Mouse (Mus musculus): ENCODE measurements around the gene Fam104a. TPM values are rescaled to one million over a fixed set of nuclear protein-coding genes. Genes with fewer than 3 reads are reported as not detected.

Fam104a gene
- polyA plus RNA-seq, 1 experiment from 2014 or later = 40.1 TPM

- no peak overlapping the region for H3K4me2 ChIP-seq
- WGBS = 87% methylated on average over 4 of the region's 4 CpGs
These were observed 61.9 kb downstream of the Fam104a start for GRCm38 (mm10) chr11:113622028-113622427.

GRCm38 (mm10) chr11:113621001-113621400 is 63.0 kb downstream of the Fam104a start:
- Histone ChIP-seq H3K9me3 (replicated peaks) (no peaks in the 10 kb centered on the region), H3K4me3 (replicated peaks) (no peak overlapping the region; the same call in 1 of the 2 replicates), H3K27ac (replicated peaks) (no peak overlapping the region), H3K27me3 (replicated peaks) (0 out of 2 replicates have a peak, but pooled peaks cover 18% of the 10 kb centered on the region), H3K4me2 (peak overlapping the region; percentile 99), H3K4me1 (peaks cover 39% of the 10 kb centered on the region), H3K9ac (replicated peaks) (no peak overlapping the region), H3K36me3 (peaks cover 10% of the 10 kb centered on the region; the same call in 1 of the 2 replicates)
- WGBS = 51% methylated on average over 2 of the region's 2 CpGs
- ATAC-seq (ENCODE audit: low FRiP score) = no peak

More at GRCm38 (mm10) chr11:113622028-113622427, 61.9 kb downstream of the Fam104a start:
- peaks cover 38% of the 10 kb centered on the region for H3K4me1 ChIP-seq
- H3K4me3 ChIP-seq (replicated peaks) = no peak overlapping the region
- H3K27ac ChIP-seq (replicated peaks) = no peak overlapping the region
- peaks cover 10% of the 10 kb centered on the region; the same call in 1 of the 2 replicates for H3K36me3 ChIP-seq
- H3K27me3 ChIP-seq (replicated peaks) = 0 out of 2 replicates have a peak, but pooled peaks cover 18% of the 10 kb centered on the region
- no peak for ATAC-seq (ENCODE audit: low FRiP score)
- H3K9me3 ChIP-seq (replicated peaks) = no peaks in the 10 kb centered on the region
- H3K9ac ChIP-seq (replicated peaks) = no peak overlapping the region

GRCm38 (mm10) chr11:113619420-113620080 is 64.4 kb downstream of the Fam104a start:
- peak; percentile 29; the same call in 1 of the 2 replicates for ATAC-seq (ENCODE audit: low FRiP score)
- 1% methylated on average over 31 of the region's 31 CpGs for WGBS

GRCm38 (mm10) chr11:113618672-113619419 is 65.1 kb downstream of the Fam104a start, which contains the start of gene Sstr2:
Sstr2 (plus strand) TSS chr11:113619342.
- no peaks in the 10 kb centered on the region for H3K9me3 ChIP-seq (replicated peaks)
- WGBS = under 1% methylated on average over 54 of the region's 54 CpGs
- H3K4me2 ChIP-seq = peak within 1 kb of the TSS; percentile 99
- H3K4me1 ChIP-seq = peaks cover 39% of the 10 kb centered on the region
- peak; percentile 86 for ATAC-seq (ENCODE audit: low FRiP score)
- H3K27ac ChIP-seq (replicated peaks) = peak within 1 kb of the TSS; percentile 46
- no peaks in the 10 kb centered on the region for H3K36me3 ChIP-seq
- H3K27me3 ChIP-seq (replicated peaks) = 0 out of 2 replicates have a peak, but pooled peaks cover 18% of the 10 kb centered on the region
- peak within 1 kb of the TSS; percentile 64 for H3K9ac ChIP-seq (replicated peaks)
- peak within 1 kb of the TSS; percentile 53 for H3K4me3 ChIP-seq (replicated peaks)

More at GRCm38 (mm10) chr11:113619420-113620080, 64.4 kb downstream of the Fam104a start:
- H3K4me3 ChIP-seq (replicated peaks) = peak overlapping the region; percentile 53
- no peaks in the 10 kb centered on the region for H3K9me3 ChIP-seq (replicated peaks)
- H3K4me2 ChIP-seq = peak overlapping the region; percentile 99
- peak overlapping the region; percentile 46 for H3K27ac ChIP-seq (replicated peaks)
- H3K4me1 ChIP-seq = peaks cover 39% of the 10 kb centered on the region
- peak overlapping the region; percentile 64 for H3K9ac ChIP-seq (replicated peaks)
- H3K27me3 ChIP-seq (replicated peaks) = 0 out of 2 replicates have a peak, but pooled peaks cover 18% of the 10 kb centered on the region
- peaks cover under 1% of the 10 kb centered on the region; the same call in 1 of the 2 replicates for H3K36me3 ChIP-seq

GRCm38 (mm10) chr11:113618303-113618671 is 65.7 kb downstream of the Fam104a start:
- H3K4me1 ChIP-seq = peaks cover 39% of the 10 kb centered on the region
- H3K27ac ChIP-seq (replicated peaks) = no peak overlapping the region
- ATAC-seq (ENCODE audit: low FRiP score) = no peak

GRCm38 (mm10) chr11:113617132-113617911 is 66.6 kb downstream of the Fam104a start:
- H3K4me3 ChIP-seq (replicated peaks) = no peak overlapping the region
- no peak for ATAC-seq (ENCODE audit: low FRiP score)
- H3K27ac ChIP-seq (replicated peaks) = no peak overlapping the region
- peaks cover 40% of the 10 kb centered on the region for H3K4me1 ChIP-seq
- H3K4me2 ChIP-seq = no peak overlapping the region
- H3K36me3 ChIP-seq = no peaks in the 10 kb centered on the region
- no peaks in the 10 kb centered on the region for H3K9me3 ChIP-seq (replicated peaks)
- H3K9ac ChIP-seq (replicated peaks) = no peak overlapping the region
- WGBS = 41% methylated on average over 14 of the region's 14 CpGs
- 0 out of 2 replicates have a peak, but pooled peaks cover 18% of the 10 kb centered on the region for H3K27me3 ChIP-seq (replicated peaks)

More at GRCm38 (mm10) chr11:113618303-113618671, 65.7 kb downstream of the Fam104a start:
- Histone ChIP-seq H3K9me3 (replicated peaks) (no peaks in the 10 kb centered on the region), H3K27me3 (replicated peaks) (0 out of 2 replicates have a peak, but pooled peaks cover 18% of the 10 kb centered on the region), H3K9ac (replicated peaks) (0 out of 2 replicates have a peak overlapping the region, but pooled peaks have one; percentile 64), H3K4me2 (peak overlapping the region; percentile 99), H3K36me3 (no peaks in the 10 kb centered on the region), H3K4me3 (replicated peaks) (peak overlapping the region; percentile 53)
- WGBS = 16% methylated on average over 4 of the region's 4 CpGs

- Histone ChIP-seq H3K9ac (replicated peaks) (no peak overlapping the region), H3K36me3 (no peaks in the 10 kb centered on the region), H3K27me3 (replicated peaks) (0 out of 2 replicates have a peak, but pooled peaks cover 7% of the 10 kb centered on the region), H3K4me1 (peaks cover 36% of the 10 kb centered on the region), H3K4me2 (no peak overlapping the region), H3K4me3 (replicated peaks) (no peak overlapping the region), H3K27ac (replicated peaks) (no peak overlapping the region), H3K9me3 (replicated peaks) (no peaks in the 10 kb centered on the region)
- WGBS = 86% methylated on average over 6 of the region's 6 CpGs
- no peak for ATAC-seq (ENCODE audit: low FRiP score)
These were observed 69.5 kb downstream of the Fam104a start for GRCm38 (mm10) chr11:113614476-113614875.

GRCm38 (mm10) chr11:113611664-113612611 is 72.0 kb downstream of the Fam104a start:
- Histone ChIP-seq H3K36me3 (no peaks in the 10 kb centered on the region), H3K9me3 (replicated peaks) (no peaks in the 10 kb centered on the region), H3K27me3 (replicated peaks) (no peaks in the 10 kb centered on the region), H3K27ac (replicated peaks) (peak overlapping the region; percentile 45; the same call in 1 of the 2 replicates), H3K4me3 (replicated peaks) (no peak overlapping the region), H3K4me2 (peak overlapping the region; percentile 27), H3K9ac (replicated peaks) (no peak overlapping the region), H3K4me1 (peaks cover 12% of the 10 kb centered on the region)
- ATAC-seq (ENCODE audit: low FRiP score) = peak; percentile 79
- WGBS = 9% methylated on average over 24 of the region's 24 CpGs

Measured in neural tube, embryonic 15.5 days (tissue).